24 mouse cellular contexts compared by ENCODE assay signal in the genomic region with DNA sequence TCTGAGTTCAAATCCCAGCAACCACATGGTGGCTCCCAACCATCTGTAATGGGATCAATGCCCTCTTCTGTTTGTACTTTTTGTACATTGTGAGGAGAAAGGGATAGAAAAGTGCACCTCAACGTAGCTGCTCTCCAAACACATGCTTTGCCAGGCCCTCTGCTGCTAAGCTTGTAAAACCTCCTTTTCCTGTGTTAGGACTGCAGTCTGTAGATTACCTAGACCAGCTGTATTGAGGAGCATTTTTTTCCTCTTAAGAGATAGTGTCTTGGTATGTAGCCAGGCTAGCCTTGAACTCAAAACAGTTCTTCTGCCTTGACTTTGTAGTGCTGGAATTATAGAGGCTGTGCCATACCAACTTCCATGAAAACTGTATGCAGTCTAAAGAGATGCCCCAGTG.
"Had no signal": no experiment of that assay in that cellular context is flagged by ENCODE, and none has a peak within 500 bp of the region (broad histone marks: within the 10 kb centered on the region; RNA-seq: fewer than 3 reads in every experiment).

No protein-coding gene starts in this region.

- H3K36me3 ChIP-seq: heart, embryonic 15.5 days; hindbrain, embryonic 13.5 days; hindbrain, embryonic 15.5 days; kidney, embryonic 15.5 days; limb, embryonic 15.5 days had no signal

- H3K27me3 ChIP-seq: heart, embryonic 13.5 days; heart, embryonic 15.5 days; hindbrain, embryonic 13.5 days; hindbrain, embryonic 15.5 days; kidney, embryonic 15.5 days; limb, embryonic 13.5 days; limb, embryonic 15.5 days had no signal

- DNase-seq: gastrocnemius, adult 2 months; gastrocnemius, postnatal 10 days; gastrocnemius, postnatal 25 days; heart, adult 11 months; heart, adult 2 months; heart, postnatal 14 days; heart, postnatal 36 days; kidney, adult 11 months; kidney, adult 2 months; kidney, adult 9 months; kidney, postnatal 14 days; kidney, postnatal 36 days; layer of hippocampus, adult 9-11 months; layer of hippocampus, postnatal 36 days; left cerebral cortex, postnatal 4 days had no signal

- H3K27ac ChIP-seq: gastrocnemius, adult 2 months; heart, adult 2 months; heart, embryonic 13.5 days; heart, embryonic 15.5 days; hindbrain, embryonic 13.5 days; hindbrain, embryonic 15.5 days; hindbrain, postnatal 0 days; kidney, embryonic 15.5 days; kidney, postnatal 0 days; limb, embryonic 13.5 days; limb, embryonic 15.5 days had no signal

- H3K4me1 ChIP-seq: kidney, embryonic 15.5 days; limb, embryonic 15.5 days had no signal

- ATAC-seq: hindbrain, postnatal 0 days had no signal

- H3K4me3 ChIP-seq: gastrocnemius, adult 2 months; heart, adult 2 months; heart, embryonic 13.5 days; heart, embryonic 15.5 days; hindbrain, embryonic 13.5 days; hindbrain, embryonic 15.5 days; kidney, embryonic 15.5 days; limb, embryonic 13.5 days; limb, embryonic 15.5 days had no signal

- H3K9me3 ChIP-seq: heart, embryonic 13.5 days; heart, embryonic 15.5 days; hindbrain, embryonic 13.5 days; hindbrain, embryonic 15.5 days; kidney, embryonic 15.5 days; limb, embryonic 13.5 days; limb, embryonic 15.5 days had no signal
